Mouse (Mus musculus): Measurements from ENCODE around the gene Ptpra. TPM values are rescaled to one million over a fixed set of nuclear protein-coding genes. Genes with fewer than 3 reads are reported as not detected.

Ptpra gene
- polyA plus RNA-seq, 1 experiment from 2014 or later, result 85.5 TPM

Small RNAs within 50 kb of the gene (microRNA-seq; reads per million reads assigned to microRNA genes)
- not detected for gene Gm23876

Other genes starting within 250 kb of the Ptpra start
- 440 and 499 TPM in 2 replicates for gene Nop56, start 175.8 kb upstream of the Ptpra start, polyA plus RNA-seq (2016; fragmentation: Nextera tagmentation; extraction: Ambion mirVana)
- 136 and 140 TPM in 2 replicates for gene Idh3b, start 165.7 kb upstream of the Ptpra start, polyA plus RNA-seq (2016; fragmentation: Nextera tagmentation; extraction: Ambion mirVana)
- gene Ebf4, start 155.1 kb upstream of the Ptpra start, polyA plus RNA-seq (2016; fragmentation: Nextera tagmentation; extraction: Ambion mirVana), result 0.34 and 0.90 TPM in 2 replicates
- 65.6 and 75.4 TPM in 2 replicates for gene Cpxm1, start 52.7 kb upstream of the Ptpra start, polyA plus RNA-seq (2016; fragmentation: Nextera tagmentation; extraction: Ambion mirVana)
- not detected in 2 replicates for gene Gm28372, start 45.0 kb upstream of the Ptpra start, polyA plus RNA-seq (2016; fragmentation: Nextera tagmentation; extraction: Ambion mirVana)
- not detected in 2 replicates for gene 1700020A23Rik, start 45.0 kb upstream of the Ptpra start, polyA plus RNA-seq (2016; fragmentation: Nextera tagmentation; extraction: Ambion mirVana)
- not detected in 2 replicates for gene Tmem239, start 43.8 kb upstream of the Ptpra start, polyA plus RNA-seq (2016; fragmentation: Nextera tagmentation; extraction: Ambion mirVana)
- gene Vps16, start 25.9 kb upstream of the Ptpra start, polyA plus RNA-seq (2016; fragmentation: Nextera tagmentation; extraction: Ambion mirVana), result 101 and 121 TPM in 2 replicates
- 13.4 and 13.9 TPM in 2 replicates for gene Pced1a, start 25.6 kb upstream of the Ptpra start, polyA plus RNA-seq (2016; fragmentation: Nextera tagmentation; extraction: Ambion mirVana)
- 87.3 and 95.6 TPM in 2 replicates for gene Mrps26, start 113.5 kb downstream of the Ptpra start, polyA plus RNA-seq (2016; fragmentation: Nextera tagmentation; extraction: Ambion mirVana)
- gene Oxt, start 125.9 kb downstream of the Ptpra start, polyA plus RNA-seq (2016; fragmentation: Nextera tagmentation; extraction: Ambion mirVana), result not detected in 2 replicates
- not detected in 2 replicates for gene Avp, start 132.3 kb downstream of the Ptpra start, polyA plus RNA-seq (2016; fragmentation: Nextera tagmentation; extraction: Ambion mirVana)
- 22.3 and 23.4 TPM in 2 replicates for gene Fastkd5, start 179.7 kb downstream of the Ptpra start, polyA plus RNA-seq (2016; fragmentation: Nextera tagmentation; extraction: Ambion mirVana)
- 22.7 and 22.9 TPM in 2 replicates for gene Ubox5, start 179.8 kb downstream of the Ptpra start, polyA plus RNA-seq (2016; fragmentation: Nextera tagmentation; extraction: Ambion mirVana)
- gene Lzts3, start 192.5 kb downstream of the Ptpra start, polyA plus RNA-seq (2016; fragmentation: Nextera tagmentation; extraction: Ambion mirVana), result 2.4 and 2.7 TPM in 2 replicates
- gene Ddrgk1, start 214.4 kb downstream of the Ptpra start, polyA plus RNA-seq (2016; fragmentation: Nextera tagmentation; extraction: Ambion mirVana), result 43.8 and 44.8 TPM in 2 replicates
- gene Itpa, start 217.3 kb downstream of the Ptpra start, polyA plus RNA-seq (2016; fragmentation: Nextera tagmentation; extraction: Ambion mirVana), result 150 and 154 TPM in 2 replicates
- gene Slc4a11, start 247.2 kb downstream of the Ptpra start, polyA plus RNA-seq (2016; fragmentation: Nextera tagmentation; extraction: Ambion mirVana), result 0.10 and 0.60 TPM in 2 replicates